Mouse (Mus musculus): Measurements from ENCODE around the gene Gm20838.
"Not testable (repeated sequence)": the region's sequence is repeated elsewhere in the genome, so short reads cannot be mapped to it uniquely, and the experiment has no call there.

Gene Gm20838

GRCm38 (mm10) chrY:33543064-33543463, at the start of gene Gm20838:
Gene Gm20838, minus strand, starts transcription at chrY:33543164.
- not testable (repeated sequence) for DNase-seq (ENCODE audit: low read depth, low spot score)
